Mouse (Mus musculus): ENCODE data around the gene Slc9a3. TPM values are rescaled to one million over a fixed set of nuclear protein-coding genes. Genes with fewer than 3 reads are reported as not detected.
A peak's percentile ranks its signal among the peaks of the same experiment; 100 is the strongest.

The Slc9a3 gene
- total RNA-seq, 2 experiments from 2014 or later, result 0.59 to 1.2 TPM

- no peak for DNase-seq
These were observed 24.8 kb downstream of the Slc9a3 start for GRCm38 (mm10) chr13:74145983-74146622.

- DNase-seq, result no peak
These were observed 26.1 kb downstream of the Slc9a3 start for GRCm38 (mm10) chr13:74147327-74147726.

- peak; percentile 57 to 62 for DNase-seq
These were observed 45.2 kb downstream of the Slc9a3 start for GRCm38 (mm10) chr13:74166348-74167056.

GRCm38 (mm10) chr13:74167057-74167413 lies 45.8 kb downstream of the Slc9a3 start:
- peak in 1 of 2 experiments; percentile 3 for DNase-seq

GRCm38 (mm10) chr13:74167492-74167891 lies 46.2 kb downstream of the Slc9a3 start:
- DNase-seq, result peak; percentile 64 to 71

- no peak for DNase-seq
These were observed 48.3 kb downstream of the Slc9a3 start for GRCm38 (mm10) chr13:74169446-74170164.

- DNase-seq, result no peak
These were observed 50.8 kb downstream of the Slc9a3 start for GRCm38 (mm10) chr13:74172036-74172435.

- DNase-seq, result no peak
These were observed 61.9 kb downstream of the Slc9a3 start for GRCm38 (mm10) chr13:74183011-74183695.

GRCm38 (mm10) chr13:74192613-74193012 lies 71.4 kb downstream of the Slc9a3 start:
- peak in 1 of 2 experiments; percentile 13 for DNase-seq

GRCm38 (mm10) chr13:74196451-74196850 lies 75.2 kb downstream of the Slc9a3 start:
- no peak for DNase-seq

GRCm38 (mm10) chr13:74208317-74208985 lies 87.2 kb downstream of the Slc9a3 start, which contains the start of gene Exoc3:
TSS of gene Exoc3 (minus strand) at chr13:74208732.
- peak; percentile 93 to 94 for DNase-seq

- DNase-seq, result no peak
These were observed 87.7 kb downstream of the Slc9a3 start for GRCm38 (mm10) chr13:74208986-74209345.

- DNase-seq, result no peak
These were observed 97.2 kb downstream of the Slc9a3 start for GRCm38 (mm10) chr13:74218441-74218840.

Other genes starting within 250 kb of the Slc9a3 start
- under 1 TPM; 0.18 to 0.32 TPM for gene Trip13, start 183.7 kb upstream of the Slc9a3 start, total RNA-seq (2021)
- gene Brd9, start 183.6 kb upstream of the Slc9a3 start, total RNA-seq (2021), result 10 to 100 TPM; 17.2 to 21.3 TPM
- gene Zdhhc11, start 157.6 kb upstream of the Slc9a3 start, total RNA-seq (2021), result not detected
- 10 to 100 TPM; 12.9 to 13.3 TPM for gene Tppp, start 112.0 kb upstream of the Slc9a3 start, total RNA-seq (2021)
- gene Cep72, start 59.2 kb upstream of the Slc9a3 start, total RNA-seq (2021), result under 1 TPM; 0.57 to 0.90 TPM
- 10 to 100 TPM; 45.6 to 48.6 TPM for gene Exoc3, start 87.3 kb downstream of the Slc9a3 start, total RNA-seq (2021)
- gene Ahrr, start 170.9 kb downstream of the Slc9a3 start, total RNA-seq (2021), result 1 to 10 TPM; 1.2 to 1.6 TPM
- 10 to 100 TPM; 45.5 to 49.3 TPM for gene Pdcd6, start 196.1 kb downstream of the Slc9a3 start, total RNA-seq (2021)
- gene Sdha, start 228.8 kb downstream of the Slc9a3 start, total RNA-seq (2021), result 1,000 to 10,000 TPM; 1,503 to 1,550 TPM
- 10 to 100 TPM; 47.2 to 55.2 TPM for gene Ccdc127, start 228.9 kb downstream of the Slc9a3 start, total RNA-seq (2021)
- 10 to 100 TPM; 77.1 to 81.7 TPM for gene Lrrc14b, start 242.5 kb downstream of the Slc9a3 start, total RNA-seq (2021)

Measured in heart, adult 18-20 months (tissue).